Mouse (Mus musculus) thymus, postnatal 25 days (tissue): Measurements from ENCODE around the gene Olfr514.
"Not testable (repeated sequence)": the region's sequence is repeated elsewhere in the genome, so short reads cannot be mapped to it uniquely, and the experiment has no call there.

Experiments used
- DNase-seq: peaks from one replicate; pipeline ENCODE4 v3.0.0; 2022

Olfr514 gene

GRCm38 (mm10) chr7:108825897-108826296 lies at the start of gene Olfr514:
TSS of gene Olfr514 (minus strand) at chr7:108825997.
- DNase-seq, result no peak

- no peak for DNase-seq
These were observed 46.5 kb upstream of the Olfr514 start, which contains the start of gene Olfr517 for GRCm38 (mm10) chr7:108872279-108872678. TSS of gene Olfr517 (minus strand) at chr7:108872379.

GRCm38 (mm10) chr7:108850429-108850828 lies 24.6 kb upstream of the Olfr514 start, which contains the start of gene Olfr516:
TSS of gene Olfr516 (minus strand) at chr7:108850529.
- DNase-seq, result no peak

GRCm38 (mm10) chr7:108814593-108815215 lies 11.1 kb downstream of the Olfr514 start:
- not testable (repeated sequence) for DNase-seq

GRCm38 (mm10) chr7:108797205-108797933 lies 28.4 kb downstream of the Olfr514 start:
- DNase-seq, result no peak
